Mouse (Mus musculus) heart, postnatal 10 days (tissue): ENCODE measurements around the gene Sh3pxd2b. TPM values are rescaled to one million over a fixed set of nuclear protein-coding genes. Genes with fewer than 3 reads are reported as not detected.

Experiments used
- DNase-seq, 2 experiments: peaks; one replicate each; pipeline ENCODE4 v3.0.0; 2021
- intact Hi-C: fragments of 180-260 bp; cut with DNase I; formaldehyde crosslinking; loops from one replicate; pipeline ENCODE4 v1.15.1; 2025
- total RNA-seq, 2 experiments: library from RNA; stranded (reverse); gene quantifications; 2 replicates each; pipeline ENCODE4 v1.2.3; 2021

The Sh3pxd2b gene
- total RNA-seq, 2 experiments from 2014 or later, result 27.6 to 29.6 TPM

- intact Hi-C loops, result no loop called here
- DNase-seq, result no peak
Observed at GRCm38 (mm10) chr11:32474725-32475124, 127.1 kb downstream of the Sh3pxd2b start.

- no peak for DNase-seq
Observed at GRCm38 (mm10) chr11:32475487-32476236, 128.0 kb downstream of the Sh3pxd2b start.

More at GRCm38 (mm10) chr11:32475487-32476236, 128.0 kb downstream of the Sh3pxd2b start:
- intact Hi-C loops, result no loop called here

Other genes starting within 250 kb of the Sh3pxd2b start
- gene Il9r, start 147.5 kb upstream of the Sh3pxd2b start, total RNA-seq, result under 1 TPM in 1 of 2 experiments, not detected in 1; 0.10 TPM
- gene Snrnp25, start 142.4 kb upstream of the Sh3pxd2b start, total RNA-seq, result 10 to 100 TPM; 10.6 to 12.4 TPM
- 10 to 100 TPM; 30.5 to 31.1 TPM for gene Rhbdf1, start 125.5 kb upstream of the Sh3pxd2b start, total RNA-seq
- 10 to 100 TPM in 1 of 2 experiments, 1 to 10 TPM in 1; 9.8 to 10.3 TPM for gene Mpg, start 121.3 kb upstream of the Sh3pxd2b start, total RNA-seq
- gene Nprl3, start 80.1 kb upstream of the Sh3pxd2b start, total RNA-seq, result 10 to 100 TPM; 26.6 to 27.6 TPM
- not detected for gene Hba-x, start 71.4 kb upstream of the Sh3pxd2b start, total RNA-seq
- gene Hba-a1, start 64.3 kb upstream of the Sh3pxd2b start, total RNA-seq, result 1,000 to 10,000 TPM; 4,155 to 9,193 TPM
- gene Hbq1b, start 60.9 kb upstream of the Sh3pxd2b start, total RNA-seq, result 1 to 10 TPM in 1 of 2 experiments, not detected in 1; 1.0 TPM
- gene Hba-a2, start 51.3 kb upstream of the Sh3pxd2b start, total RNA-seq, result 1,000 to 10,000 TPM; 3,875 to 8,514 TPM
- gene Hbq1a, start 47.8 kb upstream of the Sh3pxd2b start, total RNA-seq, result not detected
- gene Ubtd2, start 107.5 kb downstream of the Sh3pxd2b start, total RNA-seq, result 10 to 100 TPM; 18.1 to 19.8 TPM
- gene Efcab9, start 184.3 kb downstream of the Sh3pxd2b start, total RNA-seq, result under 1 TPM in 1 of 2 experiments, not detected in 1; 0.69 TPM
- 10 to 100 TPM; 13.9 to 16.7 TPM for gene Stk10, start 185.5 kb downstream of the Sh3pxd2b start, total RNA-seq